Mouse (Mus musculus) 3134 (cell line): ENCODE measurements around the gene Pdilt.
"Not testable (repeated sequence)": the region's sequence is repeated elsewhere in the genome, so short reads cannot be mapped to it uniquely, and the experiment has no call there.

ENCODE experiments used
- DNase-seq: peaks from one replicate; pipeline ENCODE4 v3.0.0-alpha.2; 2011; ENCODE audit warnings: low spot score; ENCODE audit not compliant: insufficient read length; ENCODE audit errors: extremely low read depth

The Pdilt gene

DNA sequence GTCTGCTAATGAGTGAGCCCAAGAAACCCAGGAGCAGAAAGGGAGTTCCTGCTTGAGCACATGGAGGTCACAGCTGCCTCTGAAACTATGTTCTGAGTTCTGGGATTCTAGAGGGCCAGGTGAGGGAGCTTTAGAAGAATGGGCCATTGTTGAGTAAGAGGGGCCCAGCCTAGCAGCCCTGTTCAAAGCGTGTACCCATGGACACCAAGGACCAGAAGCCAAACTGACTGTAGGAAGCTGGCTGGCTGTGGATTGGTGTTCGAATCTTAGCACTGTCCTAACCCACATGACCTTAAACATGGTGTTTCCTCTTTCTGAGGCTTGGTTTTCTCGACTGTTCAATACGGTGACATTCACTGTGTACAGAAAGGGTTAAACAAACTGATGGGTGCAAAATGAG, at the start of gene Pdilt:
TSS of gene Pdilt (minus strand) at position 101 of the 400 bp plus-strand sequence.
- no peak for DNase-seq

DNA sequence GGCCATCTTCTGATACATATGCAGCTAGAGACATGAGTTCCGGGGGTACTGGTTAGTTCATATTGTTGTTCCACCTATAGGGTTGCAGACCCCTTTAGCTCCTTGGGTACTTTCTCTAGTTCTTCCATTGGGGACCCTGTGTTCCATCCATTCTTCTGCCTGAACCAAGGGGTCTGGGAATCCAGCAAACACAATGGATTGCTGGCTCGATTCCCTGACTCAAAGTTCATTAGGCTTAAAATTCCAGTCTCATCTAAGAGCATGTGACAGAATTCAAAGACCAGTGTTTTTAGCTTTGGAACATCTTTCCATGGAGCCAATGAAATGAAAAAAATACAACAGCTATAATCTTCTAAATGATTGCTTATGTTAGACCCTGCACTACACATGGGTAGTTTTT, 39.2 kb upstream of the Pdilt start:
- DNase-seq, result not testable (repeated sequence)

DNA sequence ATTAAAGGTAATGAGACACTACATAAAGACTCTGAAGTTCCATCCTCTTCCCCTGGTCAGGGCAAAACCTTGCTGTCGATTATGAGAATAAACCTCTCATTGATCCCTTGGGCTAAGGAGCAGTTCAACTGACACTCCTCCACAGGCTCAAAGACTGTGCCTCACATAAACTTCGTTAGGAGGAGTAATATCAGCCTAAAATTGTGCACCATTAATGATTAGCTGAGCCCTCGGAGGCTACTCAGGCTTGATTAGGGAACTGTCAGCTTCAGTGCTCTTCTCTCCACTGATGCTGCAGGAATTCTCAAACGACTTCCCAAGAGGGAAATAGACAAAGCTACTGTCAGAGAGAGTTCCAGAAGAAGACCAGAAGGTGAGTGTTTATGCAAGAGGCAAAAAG, 38.2 kb upstream of the Pdilt start:
- DNase-seq, result no peak

DNA sequence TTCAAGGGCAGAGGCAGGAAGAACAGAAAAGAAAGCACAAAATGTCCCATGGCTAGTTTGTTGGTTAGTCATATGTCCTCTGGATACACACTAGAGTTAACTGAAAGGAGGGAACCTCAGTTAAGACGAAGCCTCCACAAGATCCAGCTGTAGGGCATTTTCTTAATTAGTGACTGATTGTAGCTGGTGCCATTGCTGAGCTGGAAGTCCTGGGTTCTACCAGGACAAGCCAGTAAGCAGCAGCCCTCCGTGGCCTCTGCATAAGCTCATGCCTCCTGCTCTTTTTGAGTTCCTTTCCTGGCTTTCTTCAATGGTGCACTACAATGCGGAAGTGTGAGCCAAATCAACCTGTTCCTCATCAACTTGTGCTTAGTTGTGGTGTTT, 37.2 kb upstream of the Pdilt start:
- DNase-seq, result no peak

DNA sequence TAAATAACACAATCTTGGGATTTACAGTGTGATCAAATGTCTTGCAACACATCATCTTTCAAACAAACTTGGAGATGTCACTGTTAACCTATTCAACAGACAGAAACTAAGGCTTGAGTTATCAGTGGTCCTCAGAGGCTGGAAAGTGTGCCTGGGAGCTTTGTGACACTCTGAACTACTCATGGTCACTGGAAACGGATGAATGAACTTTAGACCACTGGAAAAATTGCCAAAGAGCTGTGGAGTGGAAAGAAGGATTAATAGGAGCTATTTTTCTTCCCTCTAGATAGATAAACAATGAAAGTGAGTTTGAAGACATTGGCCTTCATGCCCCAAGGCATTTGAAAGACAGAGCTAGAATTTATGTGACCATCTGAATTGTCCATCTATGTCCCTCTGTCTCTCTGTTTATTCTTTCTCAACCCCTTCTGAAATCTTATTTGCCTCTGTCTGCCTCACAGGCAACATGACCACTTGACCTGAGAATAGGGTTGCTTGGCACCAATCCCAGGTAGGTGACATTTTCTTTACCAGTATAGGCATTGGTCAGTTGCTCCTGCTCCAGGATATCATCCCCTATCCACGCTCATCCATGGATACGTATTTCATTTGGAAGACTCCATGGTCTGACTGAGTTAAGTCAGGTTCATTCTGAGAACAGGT, 36.6 kb upstream of the Pdilt start:
- no peak for DNase-seq

DNA sequence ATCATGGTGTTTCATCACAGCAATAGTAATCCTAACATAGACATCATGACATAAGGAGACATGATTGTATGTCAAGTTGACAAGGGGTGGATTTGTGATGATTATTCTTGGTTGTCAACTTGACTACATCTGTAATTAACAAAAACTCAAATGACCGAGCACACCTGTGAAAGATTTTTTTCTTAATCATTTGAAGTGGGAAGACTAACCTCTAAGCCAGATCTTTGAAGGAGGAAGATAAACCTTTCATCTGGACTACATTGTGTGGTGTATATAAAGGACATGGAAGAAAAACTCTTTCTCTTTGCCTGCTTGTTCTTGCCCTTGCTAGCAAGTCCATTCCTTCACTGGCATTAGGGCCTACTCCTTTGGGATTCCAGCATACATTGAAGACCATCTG, 30.8 kb upstream of the Pdilt start, which contains the start of gene Acsm2:
TSS of gene Acsm2 (plus strand) at position 301 of the 400 bp plus-strand sequence.
- DNase-seq, result no peak

DNA sequence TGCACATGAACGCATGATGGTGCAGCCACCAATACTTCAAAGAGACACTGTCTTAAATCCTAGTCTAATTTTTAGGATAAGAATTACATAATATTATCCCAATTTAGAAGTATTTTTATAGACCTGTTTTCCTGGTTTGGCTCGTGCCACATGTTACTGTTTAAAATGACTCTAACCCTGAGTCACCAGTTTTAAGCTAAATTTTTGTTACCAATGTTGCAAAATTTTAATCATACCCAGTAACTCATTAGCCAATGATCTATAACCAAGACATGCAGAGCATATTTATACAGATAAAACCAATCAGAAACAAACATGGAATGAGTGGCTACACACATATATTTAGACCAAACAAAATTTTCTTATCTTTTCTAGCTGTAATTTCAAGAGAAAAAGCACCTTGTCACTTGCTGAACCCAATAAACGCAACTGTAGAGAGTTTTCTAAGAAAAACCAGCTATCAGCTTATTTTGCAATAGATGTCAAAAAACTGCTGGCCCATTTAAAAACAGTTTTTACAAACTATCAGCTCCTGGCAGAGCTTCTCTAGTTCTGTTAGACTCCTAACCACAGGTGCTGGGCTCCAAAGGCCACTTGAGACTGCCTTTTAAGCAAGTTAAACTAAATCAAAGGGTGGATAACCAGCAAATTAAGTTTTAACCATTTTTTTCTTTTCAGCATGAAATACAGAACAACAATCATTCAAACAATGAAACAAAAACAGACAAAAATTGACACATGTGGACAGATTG, 27.4 kb upstream of the Pdilt start:
- DNase-seq, result no peak

DNA sequence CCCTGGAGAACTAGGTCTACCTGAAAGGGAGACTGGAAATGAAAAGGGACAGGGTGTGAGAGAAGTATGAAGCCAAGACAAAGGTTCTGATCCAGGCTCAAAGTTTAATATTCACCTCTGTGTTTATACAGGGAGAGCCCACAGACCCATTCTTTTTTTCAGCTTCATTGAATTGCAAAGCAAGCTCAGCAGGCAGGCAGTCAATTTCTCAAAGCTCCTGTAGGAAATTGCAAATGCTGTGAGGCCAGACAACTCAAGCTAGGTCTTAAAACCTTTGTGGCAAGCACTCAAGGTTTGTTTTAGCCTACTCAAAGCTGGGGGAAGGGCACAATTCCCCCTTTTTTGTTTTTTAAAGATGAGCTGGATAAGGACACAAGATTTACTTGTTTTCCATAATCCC, 22.3 kb upstream of the Pdilt start:
- no peak for DNase-seq

DNA sequence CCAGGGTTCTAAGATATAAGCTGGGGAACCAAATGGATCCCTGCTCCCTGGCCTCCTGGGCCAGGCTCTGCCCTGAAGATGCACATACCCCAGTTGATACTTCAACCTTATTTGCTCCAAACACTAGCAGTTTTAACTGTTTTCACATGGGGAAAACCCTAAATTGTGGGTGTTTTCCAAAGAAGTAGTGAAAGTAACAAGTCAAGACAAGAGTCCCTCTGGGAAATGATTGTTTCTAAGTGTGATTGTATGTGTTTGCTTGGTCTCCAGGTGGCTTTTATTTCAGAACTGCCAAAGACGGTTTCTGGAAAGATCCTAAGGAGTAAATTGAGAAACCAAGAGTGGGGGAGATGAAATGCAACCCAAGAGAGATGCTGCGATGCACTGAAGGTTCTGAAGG, 19.2 kb upstream of the Pdilt start:
- DNase-seq, result no peak

DNA sequence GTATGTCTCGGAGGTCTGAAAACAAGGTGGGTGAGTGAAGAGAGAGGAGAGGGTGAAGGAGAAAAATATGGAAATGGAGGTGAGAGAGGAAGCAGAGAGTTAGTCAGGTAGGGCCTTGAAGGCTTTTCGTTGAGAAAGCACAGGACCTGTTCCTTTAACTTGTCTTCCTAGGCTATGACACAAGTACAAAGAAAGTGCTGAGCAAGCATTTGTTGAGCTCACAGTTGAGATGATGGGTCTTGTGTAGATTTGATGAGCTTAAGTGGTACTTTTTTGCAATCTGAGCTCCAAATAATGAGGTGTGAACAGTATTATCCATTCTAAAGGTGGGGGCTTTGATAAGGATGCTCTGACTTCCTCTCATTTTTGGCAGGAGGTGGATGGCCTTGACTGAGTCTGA, 11.1 kb upstream of the Pdilt start:
- no peak for DNase-seq

DNA sequence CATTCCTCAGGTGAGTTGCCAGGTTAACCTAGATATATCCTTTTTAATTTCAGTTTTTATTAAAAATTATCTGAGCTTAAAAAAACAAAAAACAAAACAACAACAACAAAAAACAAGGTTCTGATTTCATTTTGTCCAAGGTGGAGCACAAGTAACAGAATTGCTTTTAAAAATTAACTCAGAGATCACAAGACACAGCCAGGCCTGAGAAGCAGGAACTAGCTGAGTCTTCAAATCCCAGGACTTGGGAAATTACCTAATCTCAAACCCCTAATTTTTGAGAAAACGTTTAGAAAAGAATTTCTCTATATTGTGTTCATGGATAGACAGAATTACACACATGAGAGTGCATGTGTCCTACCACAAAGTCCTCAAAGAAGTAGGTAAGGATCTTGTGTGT, 9.6 kb upstream of the Pdilt start:
- no peak for DNase-seq

DNA sequence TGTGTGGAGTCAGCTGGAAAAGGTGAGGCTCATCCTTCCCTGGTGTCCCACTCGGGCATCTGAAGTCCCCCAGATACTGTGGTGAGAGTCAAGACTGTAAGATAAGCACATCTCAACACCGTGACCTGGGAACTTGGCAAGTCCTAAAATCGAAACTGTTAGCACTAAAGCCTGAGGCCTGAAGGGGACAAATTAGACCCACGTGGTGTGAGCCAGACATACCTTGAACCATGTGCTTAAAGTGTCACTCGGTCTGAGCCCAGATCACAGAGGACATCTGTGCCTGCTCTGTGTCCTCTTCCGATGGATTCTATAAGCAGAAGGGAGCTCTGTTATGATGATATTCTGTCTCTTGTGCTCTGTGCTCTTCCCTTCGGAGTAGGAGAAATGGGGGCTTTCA, 5.3 kb upstream of the Pdilt start:
- DNase-seq, result no peak

DNA sequence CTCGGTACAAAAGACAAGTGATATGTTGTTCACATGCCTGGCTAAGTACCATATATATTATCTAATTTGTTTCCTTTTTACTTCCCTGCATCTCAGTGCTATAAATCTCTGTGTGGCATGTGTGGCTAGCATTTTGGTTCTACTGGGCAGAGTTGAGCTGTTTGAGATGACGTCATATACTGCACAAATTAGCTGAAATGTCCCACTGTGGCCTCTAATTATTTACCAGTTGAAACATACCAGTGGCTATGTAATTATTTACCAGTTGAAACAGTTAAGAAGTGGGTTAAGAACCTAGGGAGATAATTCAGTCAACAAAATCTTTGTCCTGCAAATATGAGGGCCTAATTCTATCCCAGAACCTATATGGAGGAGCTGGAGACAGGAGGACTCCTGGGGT, 4.3 kb upstream of the Pdilt start:
- DNase-seq, result no peak

DNA sequence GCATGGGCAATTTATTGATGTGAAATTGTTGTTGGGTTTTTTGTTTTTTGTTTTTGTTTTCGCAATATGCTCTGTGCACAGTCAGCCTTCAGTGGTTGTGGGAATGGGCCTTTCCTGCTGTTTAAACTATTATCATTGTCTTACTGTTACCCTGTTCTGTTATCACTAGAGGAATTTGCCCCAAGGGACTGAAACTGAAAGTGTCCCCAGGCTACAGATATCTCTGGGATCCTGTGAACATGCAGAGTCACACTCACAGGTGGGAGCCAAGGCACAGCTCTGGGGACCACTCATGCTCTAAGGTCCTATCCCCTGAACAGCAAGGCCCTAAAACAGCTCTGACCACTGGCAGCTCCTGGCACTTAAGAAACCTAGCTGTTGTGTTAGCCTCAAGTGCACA, 3.8 kb upstream of the Pdilt start:
- DNase-seq, result no peak

DNA sequence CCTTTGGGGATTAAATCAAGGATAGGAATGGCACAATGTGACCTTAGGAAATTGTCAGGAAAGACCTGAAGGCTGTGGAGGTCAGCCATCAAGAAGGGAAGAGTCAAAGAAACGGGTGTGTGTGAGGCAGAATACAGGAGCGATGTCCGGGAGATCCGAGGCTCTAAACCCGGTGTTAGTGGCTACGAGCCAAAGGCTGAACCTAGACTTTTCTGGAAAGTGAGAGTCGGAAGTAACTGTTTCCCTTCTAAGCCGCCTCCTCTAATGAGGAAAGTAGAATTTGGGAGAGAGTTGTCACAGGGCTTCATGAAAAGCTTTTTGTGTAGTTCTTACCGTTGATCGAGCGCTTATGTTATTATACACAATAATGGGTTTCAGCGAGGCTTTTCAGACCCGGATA, 3.2 kb upstream of the Pdilt start:
- DNase-seq, result no peak

DNA sequence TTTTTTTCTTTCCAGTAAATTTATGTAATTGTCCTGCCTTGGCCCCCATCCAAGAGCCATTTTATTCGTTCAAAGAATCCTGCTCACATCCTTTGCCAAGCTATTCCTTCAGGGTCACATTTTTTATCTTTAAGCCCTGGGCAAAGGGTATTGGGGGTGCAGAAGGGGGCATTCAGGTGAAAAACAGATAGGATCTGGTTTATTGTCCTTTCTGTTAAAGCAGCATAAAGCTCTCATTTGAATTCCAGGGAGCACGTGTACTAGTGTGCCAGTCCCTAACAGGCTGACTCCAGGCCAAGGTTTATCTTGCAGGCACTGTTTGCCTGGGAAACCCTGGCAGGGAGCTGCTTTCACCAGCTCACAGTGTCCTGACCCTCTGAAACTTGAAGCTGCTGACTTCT, 2.6 kb upstream of the Pdilt start:
- no peak for DNase-seq

DNA sequence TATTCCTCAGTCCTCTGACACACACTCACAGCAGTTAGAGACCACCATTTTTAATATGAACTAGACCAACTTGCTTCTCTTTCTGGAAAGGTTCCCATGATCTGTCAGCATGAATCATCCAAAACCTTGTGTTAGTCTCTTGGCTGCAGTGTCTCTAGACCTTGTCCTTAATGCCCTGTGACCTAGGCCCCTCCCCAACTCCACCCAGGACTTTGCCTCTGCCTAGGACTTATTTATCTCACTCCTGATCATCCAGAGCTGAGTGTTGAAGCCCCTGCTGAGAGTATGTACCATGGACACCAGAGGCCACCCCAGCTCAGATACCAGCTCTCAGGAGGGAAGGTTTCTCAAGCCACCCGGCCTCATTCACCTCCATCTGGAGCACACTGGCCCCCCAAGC, 904 bp downstream of the Pdilt start:
- no peak for DNase-seq

DNA sequence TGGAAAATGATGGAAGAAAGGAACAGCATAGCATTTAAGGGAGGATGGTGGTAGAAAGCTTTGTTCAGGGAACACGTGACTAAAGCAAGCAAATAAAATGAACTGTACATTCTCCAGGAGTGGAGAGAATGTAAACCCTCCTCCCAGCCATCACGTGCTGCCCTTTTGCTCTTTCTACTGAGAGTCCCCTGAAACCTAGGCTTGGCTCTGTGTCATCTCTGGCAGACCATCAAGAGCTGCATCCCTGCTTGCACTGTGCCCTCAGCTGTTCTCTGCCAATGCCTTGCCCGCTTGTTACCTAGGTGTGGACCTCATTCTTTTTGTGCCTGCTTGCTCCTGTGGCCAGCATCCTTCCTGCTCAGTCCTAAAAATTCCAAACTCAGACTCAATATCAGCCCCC, 1.5 kb downstream of the Pdilt start:
- no peak for DNase-seq

DNA sequence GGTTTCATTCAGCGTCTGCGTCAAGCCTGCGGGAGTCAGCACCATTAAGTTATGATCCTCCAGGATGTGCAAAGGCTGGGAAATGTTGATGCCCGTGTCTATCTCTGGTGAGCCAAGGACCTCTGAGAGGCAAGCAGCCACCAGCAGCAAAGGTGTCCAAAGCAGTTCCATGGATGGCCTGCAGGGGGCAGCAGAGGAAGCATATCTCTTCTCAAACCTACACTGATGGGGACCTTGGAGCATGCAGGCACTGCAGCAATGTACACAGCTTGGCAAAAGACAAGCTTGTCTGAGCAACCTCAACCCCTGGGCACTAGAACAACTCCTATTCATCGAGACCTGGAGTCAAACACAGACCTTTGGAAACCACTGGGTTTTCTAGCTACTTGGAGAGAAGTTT, 3.6 kb downstream of the Pdilt start:
- no peak for DNase-seq

DNA sequence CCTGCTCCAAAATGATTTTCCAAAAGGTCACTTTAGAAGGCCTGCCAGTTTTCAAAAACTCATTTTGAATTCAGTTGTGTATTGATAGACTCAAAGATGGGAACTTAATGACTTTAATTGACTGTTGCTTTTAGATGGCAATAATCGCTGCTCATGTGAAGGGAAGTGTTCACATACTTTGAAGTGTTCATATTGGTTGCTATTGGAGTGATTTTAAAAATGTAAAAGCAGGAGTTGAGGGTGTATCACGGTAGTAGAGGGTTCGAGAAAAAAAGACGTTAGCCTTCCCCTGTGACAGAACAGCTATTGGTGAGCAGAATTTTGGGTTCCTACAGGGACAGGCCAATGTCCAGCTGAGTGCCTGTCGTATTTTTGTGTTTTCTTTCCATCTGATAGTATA, 4.1 kb downstream of the Pdilt start, which contains the start of gene Acsm5:
TSS of gene Acsm5 (plus strand) at position 301 of the 400 bp plus-strand sequence.
- no peak for DNase-seq

DNA sequence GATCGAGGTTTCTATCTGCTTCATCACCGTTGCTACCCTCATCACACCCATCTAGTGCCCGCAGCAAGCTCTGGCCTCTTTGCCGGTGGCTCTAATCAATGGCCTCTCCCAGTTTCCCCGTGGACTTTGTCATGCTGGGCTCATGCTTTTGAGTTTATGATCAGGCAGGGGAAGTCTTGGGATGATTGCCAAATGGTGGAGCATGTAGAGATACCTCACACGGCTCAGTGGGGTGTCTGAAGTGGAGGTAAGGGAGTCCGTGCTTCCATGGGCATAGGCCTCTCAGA, 7.1 kb downstream of the Pdilt start:
- DNase-seq, result no peak

DNA sequence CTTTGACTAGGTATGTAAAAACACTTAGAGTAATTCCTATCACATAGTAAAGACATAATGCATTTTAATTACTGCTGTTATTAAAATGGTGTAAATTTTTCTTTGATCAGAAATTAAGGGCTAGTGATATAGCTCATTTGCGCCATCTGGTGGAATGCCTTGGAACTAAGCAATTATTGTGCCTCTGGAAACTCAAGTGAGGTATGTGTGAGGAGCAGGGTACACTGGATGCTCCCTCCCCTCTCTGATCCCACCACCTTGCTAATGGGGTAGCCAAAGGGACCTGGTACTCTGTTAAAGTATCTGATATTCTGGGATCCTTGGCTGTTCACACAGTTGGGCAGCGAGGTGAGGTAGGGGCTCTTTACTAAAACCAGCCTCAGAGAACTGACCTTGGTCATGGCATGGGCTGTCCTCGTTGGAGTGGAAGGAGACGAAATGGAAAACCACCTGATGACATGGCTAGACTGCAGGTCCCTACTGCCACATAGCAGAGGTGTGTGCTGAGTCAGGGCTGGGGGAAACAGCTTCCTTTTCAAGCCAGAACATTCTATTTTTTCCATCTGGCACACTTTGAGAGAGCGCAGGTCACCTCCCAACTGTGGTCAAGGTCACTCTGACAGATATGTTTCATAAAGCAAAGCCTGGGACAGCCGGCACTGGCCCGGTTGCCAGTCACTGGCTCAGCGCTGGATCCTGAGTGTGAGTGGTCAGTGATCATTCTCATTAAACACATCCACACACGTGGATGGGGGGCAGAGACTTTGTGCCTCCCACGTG, 7.6 kb downstream of the Pdilt start:
- no peak for DNase-seq
